Mouse (Mus musculus): ENCODE measurements at regions not wholly inside any gene's neighbourhood (a gene's known extent, or its start where the extent isn't known, plus 50 kb on each side); places are given as distances from the start of the nearest gene placed in this dataset.

DNA sequence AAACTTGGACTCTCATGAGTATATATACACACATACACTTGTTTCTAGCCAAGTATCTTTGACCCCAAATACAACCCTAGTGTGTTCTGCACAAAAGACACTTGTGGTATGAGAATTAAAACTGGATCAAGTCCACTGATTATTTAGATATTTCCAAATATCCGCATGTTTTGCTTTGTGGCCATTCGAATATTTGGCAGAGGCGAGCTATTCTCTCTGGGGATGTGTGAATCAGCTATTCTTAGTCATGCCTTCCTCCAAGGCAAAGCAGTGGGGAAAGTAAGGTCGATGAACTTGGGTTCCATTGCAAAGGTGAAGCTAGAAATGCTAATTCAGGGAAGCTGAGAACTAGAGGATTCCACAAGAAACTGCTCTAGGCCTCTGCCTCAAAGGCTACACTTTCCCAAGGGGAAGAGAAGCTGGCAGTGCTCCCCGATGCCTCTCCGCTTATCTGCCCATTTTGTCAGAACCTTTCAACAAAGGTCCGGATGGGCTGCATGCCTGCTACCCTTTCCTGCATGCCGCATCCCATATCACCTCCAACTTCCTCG is 154.4 kb downstream of the Snx19 start:
- H3K9me3 ChIP-seq (ENCODE audit: control insufficient read depth, low read length) = no peaks in the 10 kb centered on the region
- 90% methylated on average over 9 of the region's 9 CpGs for whole genome bisulfite sequencing
- no peak for DNase-seq (ENCODE audit: low spot score)
- no peaks in the 10 kb centered on the region for H3K27me3 ChIP-seq (ENCODE audit: control insufficient read depth, insufficient read depth, low read length)
- no peak for TF ChIP-seq POLR2A (IDR thresholded peaks at IDR 0.05; ENCODE audit: borderline replicate concordance, extremely low read depth, insufficient read depth, insufficient read length)
- no peak overlapping the region for H3K4me2 ChIP-seq (replicated peaks; ENCODE audit: low read depth, low read length, severe bottlenecking)
- no peaks in the 10 kb centered on the region; the same call in 1 of the 2 replicates for H3K4me1 ChIP-seq (ENCODE audit: control insufficient read depth, insufficient read depth, low read length)
- no peak overlapping the region for H3K4me3 ChIP-seq (replicated peaks; ENCODE audit: low read length)
- no peaks in the 10 kb centered on the region for H3K36me3 ChIP-seq (ENCODE audit: control insufficient read depth, insufficient read depth, low read length)
- H3K9ac ChIP-seq (ENCODE audit: low read depth, low read length, severe bottlenecking) = no peak overlapping the region
- H3K27ac ChIP-seq (replicated peaks; ENCODE audit: low read depth, low read length) = no peak overlapping the region
- no peak for ATAC-seq (ENCODE audit: low FRiP score, low read depth)

DNA sequence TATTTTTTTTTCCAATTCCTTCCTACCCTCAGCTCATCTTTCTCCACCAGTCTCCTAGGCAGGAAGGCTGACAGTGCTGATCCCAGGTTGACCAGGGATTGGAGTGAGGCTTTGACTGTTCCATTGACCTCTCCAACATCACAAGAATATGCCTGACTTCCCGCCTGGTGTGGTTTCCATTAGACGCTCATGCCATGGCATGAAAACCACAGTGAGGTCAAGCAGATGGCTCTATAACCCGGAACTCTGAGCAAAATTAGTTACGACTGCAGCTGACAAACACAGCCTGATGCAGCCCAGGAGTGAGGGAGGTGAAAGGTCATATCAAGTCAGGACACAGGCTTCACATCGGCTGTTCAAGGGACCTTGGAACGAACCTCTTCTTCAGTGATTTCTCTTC is 153.6 kb downstream of the Snx19 start:
- H3K4me2 ChIP-seq (replicated peaks; ENCODE audit: low read depth, low read length, severe bottlenecking) = no peak overlapping the region
- WGBS = 36% methylated on average over 6 of the region's 6 CpGs
- H3K9me3 ChIP-seq (ENCODE audit: control insufficient read depth, low read length) = no peaks in the 10 kb centered on the region
- ATAC-seq (ENCODE audit: low FRiP score, low read depth) (no peak), DNase-seq (ENCODE audit: low spot score) (no peak)
- H3K4me1 ChIP-seq (ENCODE audit: control insufficient read depth, insufficient read depth, low read length) = no peaks in the 10 kb centered on the region; the same call in 1 of the 2 replicates
- no peak overlapping the region for H3K27ac ChIP-seq (replicated peaks; ENCODE audit: low read depth, low read length)
- no peak overlapping the region for H3K9ac ChIP-seq (ENCODE audit: low read depth, low read length, severe bottlenecking)
- TF ChIP-seq POLR2A (IDR thresholded peaks at IDR 0.05; ENCODE audit: borderline replicate concordance, extremely low read depth, insufficient read depth, insufficient read length) = no peak
- H3K4me3 ChIP-seq (replicated peaks; ENCODE audit: low read length) = no peak overlapping the region
- no peaks in the 10 kb centered on the region for H3K36me3 ChIP-seq (ENCODE audit: control insufficient read depth, insufficient read depth, low read length)
- no peaks in the 10 kb centered on the region for H3K27me3 ChIP-seq (ENCODE audit: control insufficient read depth, insufficient read depth, low read length)

DNA sequence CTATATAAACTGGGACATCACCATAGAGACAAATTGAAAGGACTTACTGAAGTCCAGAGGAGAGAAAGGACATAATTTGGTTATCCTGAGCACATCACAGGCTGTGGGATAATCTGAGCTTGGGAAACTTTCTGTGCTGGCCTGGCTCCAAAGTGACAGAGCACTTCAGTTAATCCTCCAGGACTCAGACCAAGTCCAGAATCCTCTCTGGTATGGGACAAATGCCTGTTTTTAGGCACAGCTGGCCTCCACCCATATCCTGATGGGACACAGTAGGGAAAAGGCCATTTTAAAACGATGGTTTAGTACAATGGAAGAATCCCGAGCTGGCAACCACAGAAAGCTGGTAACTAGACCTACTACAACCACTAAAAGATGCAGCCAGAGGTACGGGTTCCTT is 151.3 kb downstream of the Snx19 start:
- TF ChIP-seq POLR2A (IDR thresholded peaks at IDR 0.05; ENCODE audit: borderline replicate concordance, extremely low read depth, insufficient read depth, insufficient read length) = no peak
- H3K27ac ChIP-seq (replicated peaks; ENCODE audit: low read depth, low read length) = no peak overlapping the region
- peaks cover 2% of the 10 kb centered on the region for H3K4me1 ChIP-seq (ENCODE audit: control insufficient read depth, insufficient read depth, low read length)
- H3K9ac ChIP-seq (ENCODE audit: low read depth, low read length, severe bottlenecking) = no peak overlapping the region
- no peak for DNase-seq (ENCODE audit: low spot score)
- WGBS = 87% methylated on average over 3 of the region's 3 CpGs
- H3K27me3 ChIP-seq (ENCODE audit: control insufficient read depth, insufficient read depth, low read length) = no peaks in the 10 kb centered on the region
- no peak overlapping the region for H3K4me3 ChIP-seq (replicated peaks; ENCODE audit: low read length)
- no peaks in the 10 kb centered on the region for H3K36me3 ChIP-seq (ENCODE audit: control insufficient read depth, insufficient read depth, low read length)
- ATAC-seq (ENCODE audit: low FRiP score, low read depth) = no peak
- H3K9me3 ChIP-seq (ENCODE audit: control insufficient read depth, low read length) = no peaks in the 10 kb centered on the region
- H3K4me2 ChIP-seq (replicated peaks; ENCODE audit: low read depth, low read length, severe bottlenecking) = no peak overlapping the region

DNA sequence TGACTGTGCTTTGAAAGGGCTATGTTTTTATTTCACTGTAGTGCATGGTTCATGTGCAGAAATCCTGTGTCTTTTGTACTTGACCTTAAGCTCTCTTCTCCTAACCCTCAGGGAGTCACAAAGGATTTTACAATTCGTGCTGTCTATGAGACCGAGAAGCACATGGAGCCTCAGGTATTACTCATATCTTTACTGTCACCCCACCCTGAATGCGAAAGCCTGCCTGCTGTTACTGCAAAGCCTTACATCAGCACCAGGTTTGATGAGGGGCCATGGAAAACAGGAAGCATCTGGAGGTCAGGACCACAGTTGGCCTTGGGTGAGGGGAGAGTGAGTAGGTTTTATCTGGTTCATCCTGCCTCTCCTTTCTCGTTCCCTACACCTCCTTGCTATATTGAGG is 150.3 kb downstream of the Snx19 start:
- no peak overlapping the region for H3K4me2 ChIP-seq (replicated peaks; ENCODE audit: low read depth, low read length, severe bottlenecking)
- no peak for TF ChIP-seq POLR2A (IDR thresholded peaks at IDR 0.05; ENCODE audit: borderline replicate concordance, extremely low read depth, insufficient read depth, insufficient read length)
- DNase-seq (ENCODE audit: low spot score) (no peak), ATAC-seq (ENCODE audit: low FRiP score, low read depth) (no peak)
- no peaks in the 10 kb centered on the region for H3K36me3 ChIP-seq (ENCODE audit: control insufficient read depth, insufficient read depth, low read length)
- H3K4me1 ChIP-seq (ENCODE audit: control insufficient read depth, insufficient read depth, low read length) = peaks cover 4% of the 10 kb centered on the region
- H3K9ac ChIP-seq (ENCODE audit: low read depth, low read length, severe bottlenecking) = no peak overlapping the region
- no peaks in the 10 kb centered on the region for H3K9me3 ChIP-seq (ENCODE audit: control insufficient read depth, low read length)
- 68% methylated on average over 4 of the region's 4 CpGs for WGBS
- no peak overlapping the region for H3K27ac ChIP-seq (replicated peaks; ENCODE audit: low read depth, low read length)
- H3K27me3 ChIP-seq (ENCODE audit: control insufficient read depth, insufficient read depth, low read length) = no peaks in the 10 kb centered on the region
- no peak overlapping the region for H3K4me3 ChIP-seq (replicated peaks; ENCODE audit: low read length)

DNA sequence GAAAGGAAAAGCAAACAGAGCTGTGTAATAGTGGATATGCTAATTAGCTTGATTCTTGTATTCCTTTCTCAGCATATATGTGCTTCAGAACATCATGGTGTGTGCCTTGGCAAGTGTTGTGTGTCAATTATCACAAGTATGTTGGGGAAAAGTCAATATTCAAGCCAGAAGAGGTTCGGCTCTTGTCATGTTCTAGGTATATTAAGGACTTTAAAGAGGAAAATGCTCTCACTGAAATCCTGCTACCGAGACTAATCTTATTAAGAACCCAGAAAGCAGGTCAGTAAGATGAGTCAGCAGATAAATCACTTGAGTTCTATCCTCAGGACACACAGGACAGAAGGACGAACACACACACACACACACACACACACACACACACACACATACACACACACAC is 148.6 kb downstream of the Snx19 start:
- DNase-seq (ENCODE audit: low spot score) (no peak), ATAC-seq (ENCODE audit: low FRiP score, low read depth) (no peak)
- Histone ChIP-seq H3K36me3 (ENCODE audit: control insufficient read depth, insufficient read depth, low read length) (no peaks in the 10 kb centered on the region), H3K9me3 (ENCODE audit: control insufficient read depth, low read length) (no peaks in the 10 kb centered on the region), H3K27ac (replicated peaks; ENCODE audit: low read depth, low read length) (no peak overlapping the region), H3K4me2 (replicated peaks; ENCODE audit: low read depth, low read length, severe bottlenecking) (no peak overlapping the region), H3K9ac (ENCODE audit: low read depth, low read length, severe bottlenecking) (no peak overlapping the region), H3K4me3 (replicated peaks; ENCODE audit: low read length) (no peak overlapping the region), H3K4me1 (ENCODE audit: control insufficient read depth, insufficient read depth, low read length) (peaks cover 15% of the 10 kb centered on the region), H3K27me3 (ENCODE audit: control insufficient read depth, insufficient read depth, low read length) (no peaks in the 10 kb centered on the region)
- no peak for TF ChIP-seq POLR2A (IDR thresholded peaks at IDR 0.05; ENCODE audit: borderline replicate concordance, extremely low read depth, insufficient read depth, insufficient read length)
- 84% methylated on average over 3 of the region's 3 CpGs for WGBS

DNA sequence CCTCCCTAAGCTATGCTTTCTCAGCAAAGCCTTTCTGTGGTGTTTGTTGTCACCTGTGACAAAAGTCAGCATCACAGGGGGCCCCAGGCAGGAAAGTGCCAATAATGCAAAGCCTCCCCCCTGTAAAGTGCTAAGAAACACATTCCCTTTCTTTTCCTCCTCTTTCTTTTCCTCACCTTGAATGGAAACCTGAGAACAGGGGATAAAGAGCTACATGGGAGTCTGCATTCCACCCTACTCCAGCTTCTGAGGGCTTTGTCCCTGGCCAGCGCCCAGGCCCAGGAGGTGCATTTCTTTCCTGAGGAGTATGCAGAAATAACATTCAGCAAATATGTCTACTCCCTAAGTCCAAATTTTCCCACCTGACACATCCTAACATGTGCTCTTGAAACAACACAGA is 146.4 kb downstream of the Snx19 start:
- DNase-seq (ENCODE audit: low spot score) (no peak), ATAC-seq (ENCODE audit: low FRiP score, low read depth) (no peak)
- 30% methylated on average over 1 of the region's 1 CpGs for WGBS
- H3K9ac ChIP-seq (ENCODE audit: low read depth, low read length, severe bottlenecking) = no peak overlapping the region
- H3K4me2 ChIP-seq (replicated peaks; ENCODE audit: low read depth, low read length, severe bottlenecking) = no peak overlapping the region
- TF ChIP-seq POLR2A (IDR thresholded peaks at IDR 0.05; ENCODE audit: borderline replicate concordance, extremely low read depth, insufficient read depth, insufficient read length) = no peak
- H3K36me3 ChIP-seq (ENCODE audit: control insufficient read depth, insufficient read depth, low read length) = no peaks in the 10 kb centered on the region
- H3K27ac ChIP-seq (replicated peaks; ENCODE audit: low read depth, low read length) = no peak overlapping the region
- H3K9me3 ChIP-seq (ENCODE audit: control insufficient read depth, low read length) = no peaks in the 10 kb centered on the region
- H3K4me3 ChIP-seq (replicated peaks; ENCODE audit: low read length) = no peak overlapping the region
- H3K27me3 ChIP-seq (ENCODE audit: control insufficient read depth, insufficient read depth, low read length) = no peaks in the 10 kb centered on the region
- peaks cover 15% of the 10 kb centered on the region for H3K4me1 ChIP-seq (ENCODE audit: control insufficient read depth, insufficient read depth, low read length)

Measured in limb, embryonic 14.5 days (tissue).